Mouse (Mus musculus) hindbrain, embryonic 15.5 days (tissue): ENCODE results near the gene Alox12b. TPM values are rescaled to one million over a fixed set of nuclear protein-coding genes. Genes with fewer than 3 reads are reported as not detected.

Experiments
- ATAC-seq: fragments of 200-750 bp; cut with Nextera tagmentation; 2 replicates; pipeline ENCODE4 v1.8.0; 2017; ENCODE audit warnings: low read depth, moderate number of reproducible peaks, moderate TSS enrichment; ENCODE audit not compliant: low FRiP score
- H3K27ac ChIP-seq: fragments of 300-500 bp; sonication (generic); replicated peaks from 2 replicates; pipeline ENCODE4 v1.5.1; 2015; ENCODE audit warnings: mild to moderate bottlenecking, inconsistent platforms
- H3K27me3 ChIP-seq: fragments of 300-500 bp; sonication (generic); 2 replicates; pipeline ENCODE4 v1.6.1; 2015; ENCODE audit warnings: control low read depth, inconsistent platforms
- H3K36me3 ChIP-seq: fragments of 300-500 bp; sonication (generic); 2 replicates; pipeline ENCODE4 v1.6.1; 2015; ENCODE audit warnings: control low read depth, inconsistent platforms
- H3K4me1 ChIP-seq: fragments of 300-500 bp; sonication (generic); replicated peaks from 2 replicates; pipeline ENCODE4 v1.6.1; 2015; ENCODE audit warnings: control low read depth, inconsistent platforms
- H3K4me2 ChIP-seq: fragments of 300-500 bp; sonication (generic); 2 replicates; pipeline ENCODE4 v1.6.1; 2015; ENCODE audit warnings: moderate library complexity, mild to moderate bottlenecking, inconsistent platforms
- H3K4me3 ChIP-seq: fragments of 300-500 bp; sonication (generic); 2 replicates; pipeline ENCODE4 v1.5.1; 2015; ENCODE audit warnings: mild to moderate bottlenecking, inconsistent platforms
- H3K9ac ChIP-seq: fragments of 300-500 bp; sonication (generic); 2 replicates; pipeline ENCODE4 v1.6.1; 2015; ENCODE audit warnings: inconsistent platforms
- H3K9me3 ChIP-seq: fragments of 300-500 bp; sonication (generic); 2 replicates; pipeline ENCODE4 v1.6.1; 2016; ENCODE audit warnings: control low read depth, inconsistent platforms
- WGBS: fragments of 180-500 bp; shearing (Covaris S2); methylation state at CpG from one replicate; pipeline ENCODE4 v1.1.7; 2015; 5-methylcytosine and 5-hydroxymethylcytosine counted together
- polyA plus RNA-seq: library from polyadenylated mRNA; unstranded; fragments of >200 nt; fragmentation: Nextera tagmentation; extraction: Ambion mirVana; gene quantifications from 2 replicates; pipeline ENCODE4 v1.2.1, GENCODE M21; 2015

Alox12b gene
- polyA plus RNA-seq, 1 experiment from 2014 or later = 0.35 TPM

- WGBS = under 1% methylated on average over 45 of the region's 45 CpGs
- Histone ChIP-seq H3K4me1 (peaks cover 51% of the 10 kb centered on the region), H3K36me3 (no peaks in the 10 kb centered on the region), H3K4me2 (peak overlapping the region; percentile 98), H3K9me3 (no peaks in the 10 kb centered on the region), H3K27me3 (peaks cover 16% of the 10 kb centered on the region), H3K9ac (peak overlapping the region; percentile 78), H3K4me3 (peak overlapping the region; percentile 86), H3K27ac (peak overlapping the region; percentile 75)
- ATAC-seq = no peak
Measured at GRCm38 (mm10) chr11:69117737-69118695, 38.8 kb upstream of the Alox12b start.

- Histone ChIP-seq H3K27ac (no peak overlapping the region), H3K4me1 (peaks cover 51% of the 10 kb centered on the region), H3K27me3 (peaks cover 16% of the 10 kb centered on the region), H3K9me3 (no peaks in the 10 kb centered on the region), H3K4me2 (peak overlapping the region; percentile 98), H3K9ac (peak overlapping the region; percentile 21; the same call in 1 of the 2 replicates), H3K36me3 (no peaks in the 10 kb centered on the region), H3K4me3 (peak overlapping the region; percentile 86)
- ATAC-seq = 0 out of 2 replicates have a peak, but pooled peaks have one; percentile 2
- WGBS = under 1% methylated on average over 15 of the region's 15 CpGs
Measured at GRCm38 (mm10) chr11:69118765-69119164, 38.0 kb upstream of the Alox12b start.

- H3K27ac ChIP-seq = no peak overlapping the region
- peaks cover 51% of the 10 kb centered on the region for H3K4me1 ChIP-seq
- peaks cover 16% of the 10 kb centered on the region for H3K27me3 ChIP-seq
- ATAC-seq = no peak
- H3K4me3 ChIP-seq = peak overlapping the region; percentile 89
- peak overlapping the region; percentile 98 for H3K4me2 ChIP-seq
- no peaks in the 10 kb centered on the region for H3K36me3 ChIP-seq
- H3K9ac ChIP-seq = no peak overlapping the region
- WGBS = 34% methylated on average over 14 of the region's 14 CpGs
- no peaks in the 10 kb centered on the region for H3K9me3 ChIP-seq
Measured at GRCm38 (mm10) chr11:69119446-69120155, 37.2 kb upstream of the Alox12b start.

DNA sequence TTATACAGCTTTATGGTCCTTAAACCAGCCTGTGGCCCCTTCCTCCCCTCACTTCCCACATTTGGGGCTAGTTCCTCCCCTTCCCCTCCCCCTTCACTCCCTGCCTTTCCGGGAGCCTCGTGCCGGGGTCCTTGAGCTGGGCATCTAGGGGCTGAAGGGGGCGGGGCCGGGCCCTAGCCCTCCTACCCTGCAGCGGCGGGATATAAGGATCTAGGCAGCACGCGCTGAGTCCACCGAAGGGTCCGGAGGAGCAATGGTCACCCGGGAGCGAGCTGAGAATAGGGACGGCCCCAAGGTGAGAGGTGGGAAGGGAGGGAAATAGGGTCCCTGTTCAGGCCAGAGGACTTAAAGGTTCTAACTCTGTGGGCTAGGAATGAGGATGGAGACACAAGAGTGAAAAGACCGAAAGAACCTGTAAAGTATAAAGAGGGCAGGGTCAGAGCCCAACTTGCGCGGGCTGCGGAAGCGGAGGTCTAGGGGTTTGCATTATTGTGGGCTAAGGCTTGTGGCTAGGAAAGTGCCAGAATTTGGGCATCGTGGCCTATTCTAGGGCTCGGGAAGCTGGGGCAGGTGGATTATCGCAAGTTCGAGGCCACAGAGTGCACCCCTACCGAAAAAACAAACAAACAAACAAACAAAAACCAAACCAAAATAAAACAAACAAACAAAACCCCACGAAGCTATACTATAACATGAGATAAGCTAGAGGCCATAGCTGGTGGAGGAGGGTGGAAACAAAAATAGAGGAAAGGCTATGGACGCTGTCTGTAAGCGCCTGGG lies 36.4 kb upstream of the Alox12b start, which contains the start of gene Hes7:
Gene Hes7, plus strand, starts transcription at position 184 of the 780 bp plus-strand sequence.
- 2% methylated on average over 27 of the region's 27 CpGs for WGBS
- peak within 1 kb of the TSS; percentile 98 for H3K4me2 ChIP-seq
- peak within 1 kb of the TSS; percentile 89 for H3K4me3 ChIP-seq
- H3K27ac ChIP-seq = no peak within 1 kb of the TSS
- no peaks in the 10 kb centered on the region for H3K36me3 ChIP-seq
- ATAC-seq = no peak
- H3K27me3 ChIP-seq = peaks cover 12% of the 10 kb centered on the region
- peaks cover 51% of the 10 kb centered on the region for H3K4me1 ChIP-seq
- H3K9me3 ChIP-seq = no peaks in the 10 kb centered on the region
- H3K9ac ChIP-seq = peak within 1 kb of the TSS; percentile 70

- Histone ChIP-seq H3K4me3 (peak overlapping the region; percentile 89), H3K4me2 (peak overlapping the region; percentile 98), H3K4me1 (peaks cover 59% of the 10 kb centered on the region), H3K27ac (no peak overlapping the region; the same call in 1 of the 2 replicates), H3K9ac (peak overlapping the region; percentile 70), H3K27me3 (peaks cover 7% of the 10 kb centered on the region; the same call in 1 of the 2 replicates), H3K9me3 (no peaks in the 10 kb centered on the region), H3K36me3 (no peaks in the 10 kb centered on the region)
- ATAC-seq = no peak
- 2% methylated on average over 33 of the region's 33 CpGs for WGBS
Measured at GRCm38 (mm10) chr11:69121001-69121740, 35.6 kb upstream of the Alox12b start.

DNA sequence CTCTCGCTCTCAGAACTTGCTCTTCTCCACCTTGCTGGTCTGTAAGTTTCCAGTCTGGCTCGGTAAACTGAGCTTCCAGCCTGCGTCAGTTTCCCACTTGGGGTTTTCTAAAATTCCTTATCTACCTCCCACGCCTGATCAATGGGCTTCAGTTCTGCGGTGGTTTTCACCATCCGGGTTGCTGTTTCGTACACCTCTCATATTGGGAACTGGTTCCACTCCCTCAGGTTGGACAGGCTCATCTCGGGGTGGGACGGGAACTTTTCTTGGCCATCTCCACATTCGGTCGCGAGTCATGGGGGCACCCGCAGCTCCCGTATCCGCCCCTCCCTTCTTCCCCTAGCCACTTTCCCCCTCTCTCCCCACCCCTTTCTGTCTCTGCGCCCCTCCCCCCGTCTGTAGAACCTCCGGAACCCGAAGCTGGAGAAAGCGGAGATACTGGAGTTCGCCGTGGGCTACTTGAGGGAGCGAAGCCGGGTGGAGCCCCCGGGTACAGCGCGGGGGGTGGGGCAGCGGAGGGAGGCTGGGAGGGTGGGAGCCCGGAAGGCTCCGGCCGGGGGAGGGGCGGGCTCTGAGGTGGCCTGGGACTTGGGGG lies 35.0 kb upstream of the Alox12b start:
- no peaks in the 10 kb centered on the region for H3K36me3 ChIP-seq
- WGBS = under 1% methylated on average over 31 of the region's 32 CpGs
- ATAC-seq = no peak
- peak overlapping the region; percentile 89 for H3K4me3 ChIP-seq
- H3K9ac ChIP-seq = peak overlapping the region; percentile 70
- H3K4me2 ChIP-seq = peak overlapping the region; percentile 98
- peaks cover 7% of the 10 kb centered on the region; the same call in 1 of the 2 replicates for H3K27me3 ChIP-seq
- no peaks in the 10 kb centered on the region for H3K9me3 ChIP-seq
- peaks cover 61% of the 10 kb centered on the region for H3K4me1 ChIP-seq
- H3K27ac ChIP-seq = peak overlapping the region; percentile 79

GRCm38 (mm10) chr11:69122336-69122951 lies 34.3 kb upstream of the Alox12b start, which contains the start of gene 9130213A22Rik:
Gene 9130213A22Rik (minus strand): TSS chr11:69122589.
- Histone ChIP-seq H3K4me1 (peaks cover 55% of the 10 kb centered on the region), H3K36me3 (no peaks in the 10 kb centered on the region), H3K27ac (peak within 1 kb of the TSS; percentile 79), H3K27me3 (peaks cover 7% of the 10 kb centered on the region; the same call in 1 of the 2 replicates), H3K4me2 (peak within 1 kb of the TSS; percentile 98), H3K4me3 (peak within 1 kb of the TSS; percentile 89), H3K9ac (peak within 1 kb of the TSS; percentile 70), H3K9me3 (no peaks in the 10 kb centered on the region)
- ATAC-seq = peak; percentile 59
- WGBS = under 1% methylated on average over 66 of the region's 66 CpGs

DNA sequence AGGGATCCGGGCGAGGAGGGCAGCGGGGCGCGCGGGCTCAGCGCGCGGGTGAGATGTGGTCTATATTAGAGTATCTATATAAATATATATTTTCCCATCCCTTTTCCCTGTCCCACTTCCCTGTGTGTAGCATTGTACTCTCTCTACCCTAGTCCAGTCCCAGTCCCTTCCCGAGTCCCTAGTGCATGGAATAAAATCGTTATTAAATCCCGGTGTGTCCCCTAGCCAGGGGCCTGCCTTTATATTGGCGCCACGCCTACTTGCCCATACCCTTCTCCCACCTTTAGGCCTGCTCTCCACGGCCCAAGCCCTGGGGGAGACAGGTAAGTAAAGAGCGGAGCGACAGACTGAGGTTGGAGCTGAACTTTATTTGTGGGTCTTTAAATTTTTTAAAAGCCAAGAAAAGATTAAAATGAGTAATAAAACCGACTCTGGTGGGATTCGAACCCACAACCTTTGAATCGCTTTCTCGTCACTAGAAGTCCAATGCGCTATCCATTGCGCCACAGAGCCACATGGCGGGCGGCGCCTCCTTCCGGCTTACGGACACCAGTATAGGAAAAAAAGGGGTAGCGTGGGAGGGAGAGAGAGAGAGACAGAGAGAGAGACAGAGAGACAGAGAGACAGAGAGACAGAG lies 33.6 kb upstream of the Alox12b start:
- H3K9ac ChIP-seq = peak overlapping the region; percentile 70
- under 1% methylated on average over 29 of the region's 29 CpGs for WGBS
- H3K4me2 ChIP-seq = peak overlapping the region; percentile 98
- H3K27ac ChIP-seq = peak overlapping the region; percentile 79
- peaks cover 9% of the 10 kb centered on the region for H3K27me3 ChIP-seq
- ATAC-seq = peak; percentile 2
- peaks cover 50% of the 10 kb centered on the region for H3K4me1 ChIP-seq
- H3K36me3 ChIP-seq = no peaks in the 10 kb centered on the region
- no peaks in the 10 kb centered on the region for H3K9me3 ChIP-seq
- peak overlapping the region; percentile 89 for H3K4me3 ChIP-seq

GRCm38 (mm10) chr11:69123693-69124497 lies 32.9 kb upstream of the Alox12b start:
- ATAC-seq = peak; percentile 70

More at GRCm38 (mm10) chr11:69123693-69124497, 32.9 kb upstream of the Alox12b start:
- Histone ChIP-seq H3K27ac (peak overlapping the region; percentile 68), H3K4me3 (peak overlapping the region; percentile 89), H3K4me2 (peak overlapping the region; percentile 98), H3K4me1 (peaks cover 46% of the 10 kb centered on the region), H3K27me3 (peaks cover 11% of the 10 kb centered on the region), H3K36me3 (no peaks in the 10 kb centered on the region), H3K9ac (peak overlapping the region; percentile 35), H3K9me3 (no peaks in the 10 kb centered on the region)
- under 1% methylated on average over 31 of the region's 31 CpGs for WGBS
